ENCODE assay signal across 16 mouse cellular contexts in the genomic region with DNA sequence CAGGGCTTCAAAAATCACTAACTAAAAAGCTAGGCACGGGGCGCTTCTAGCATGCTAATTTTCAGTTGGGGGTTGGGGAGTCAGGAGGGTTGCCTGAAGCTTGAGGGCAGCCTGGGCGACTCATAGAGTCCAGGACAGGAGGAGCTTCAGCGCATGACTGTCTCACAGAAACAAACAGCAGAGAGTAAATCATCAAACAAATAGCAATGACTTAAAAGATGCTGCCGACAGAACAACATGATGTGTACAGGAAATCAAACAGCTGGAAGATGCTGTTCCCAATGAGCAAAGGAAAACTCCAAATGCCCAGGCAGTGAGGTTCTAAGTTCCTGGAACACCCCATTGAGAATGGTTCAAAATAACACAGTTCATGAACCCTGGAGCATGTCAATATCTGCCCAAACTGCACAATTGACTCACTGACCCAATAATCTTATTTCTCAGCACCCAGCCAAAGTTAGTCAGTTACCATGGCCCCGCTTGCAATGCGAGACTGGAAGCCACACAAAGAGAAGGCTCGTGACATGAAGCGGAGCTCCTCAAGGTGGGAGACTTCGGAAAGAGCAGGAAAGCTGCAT. TPM values are rescaled to one million over a fixed set of nuclear protein-coding genes. Genes with fewer than 3 reads are reported as not detected.
A peak's percentile ranks its signal among the peaks of the same experiment; 100 is the strongest.
DNase-seq lines count a peak whose midpoint lies in the region; ATAC-seq and TF ChIP-seq lines count a peak whose summit lies in the region.
"Had no signal": no experiment of that assay in that cellular context is flagged by ENCODE, and none has a peak within 500 bp of the region (broad histone marks: within the 10 kb centered on the region; RNA-seq: fewer than 3 reads in every experiment).

No protein-coding gene starts in this region.

- no peak for DNase-seq in hindbrain, postnatal 0 days (ENCODE audit: low spot score)
- DNase-seq in hindbrain, embryonic 11.5 days (ENCODE audit: low spot score): no peak
- no peak for DNase-seq in lung, postnatal 14 days
- DNase-seq in brain, embryonic 14.5 days (ENCODE audit: low read depth): peak; percentile 45
- DNase-seq in adrenal gland, adult 18-20 months (ENCODE audit: low spot score in 2 of 2): no peak
- DNase-seq: cerebellum, adult 2 months; gastrocnemius, postnatal 36 days; liver, embryonic 13.5 days; spleen, adult 18-20 months had no signal

- H3K27me3 ChIP-seq in hindbrain, postnatal 0 days (ENCODE audit: insufficient read depth, low read length): no peaks in the 10 kb centered on the region
- H3K27me3 ChIP-seq in hindbrain, embryonic 11.5 days (ENCODE audit: control insufficient read depth, insufficient read depth, low read length): no peaks in the 10 kb centered on the region
- no peaks in the 10 kb centered on the region for H3K27me3 ChIP-seq in lung, embryonic 15.5 days
- no peaks in the 10 kb centered on the region for H3K27me3 ChIP-seq in lung, embryonic 16.5 days (ENCODE audit: control insufficient read depth, insufficient read depth, low read depth, low read length)
- H3K27me3 ChIP-seq: CH12.LX; heart, embryonic 15.5 days; liver, embryonic 13.5 days; neural tube, embryonic 12.5 days; Patski had no signal

- no peak for TF ChIP-seq POLR2A in brain, embryonic 14.5 days (IDR thresholded peaks at IDR 0.05; ENCODE audit: borderline replicate concordance, extremely low read depth, insufficient read depth, insufficient read length, poor library complexity, severe bottlenecking)

- ATAC-seq in hindbrain, postnatal 0 days: peak; percentile 35; the same call in 1 of the 2 replicates
- ATAC-seq in hindbrain, embryonic 11.5 days (ENCODE audit: low FRiP score): no peak
- peak; percentile 39; the same call in 1 of the 2 replicates for ATAC-seq in lung, embryonic 15.5 days (ENCODE audit: borderline replicate concordance, extremely low read depth, low FRiP score, low TSS enrichment)
- peak; percentile 59 for ATAC-seq in lung, embryonic 16.5 days (ENCODE audit: low read depth)
- ATAC-seq in megakaryocyte, adult 5-6 weeks (ENCODE audit: poor library complexity, severe bottlenecking): no peak
- ATAC-seq: Patski had no signal

- no peaks in the 10 kb centered on the region; the same call in 1 of the 2 replicates for H3K36me3 ChIP-seq in hindbrain, postnatal 0 days (ENCODE audit: insufficient read depth, low read length)
- H3K36me3 ChIP-seq in hindbrain, embryonic 11.5 days (ENCODE audit: control insufficient read depth, insufficient read depth, low read length): no peaks in the 10 kb centered on the region
- H3K36me3 ChIP-seq in lung, embryonic 15.5 days: 0 out of 2 replicates have a peak, but pooled peaks cover 3% of the 10 kb centered on the region
- no peaks in the 10 kb centered on the region for H3K36me3 ChIP-seq in lung, embryonic 16.5 days (ENCODE audit: control insufficient read depth, insufficient read depth, low read length)
- H3K36me3 ChIP-seq: heart, embryonic 15.5 days; liver, embryonic 13.5 days; neural tube, embryonic 12.5 days had no signal

- peaks cover 13% of the 10 kb centered on the region; the same call in 1 of the 2 replicates for H3K4me1 ChIP-seq in hindbrain, postnatal 0 days (ENCODE audit: insufficient read depth, low read length)
- no peaks in the 10 kb centered on the region for H3K4me1 ChIP-seq in hindbrain, embryonic 11.5 days (replicated peaks; ENCODE audit: control insufficient read depth, insufficient read depth, low read length)
- peaks cover 39% of the 10 kb centered on the region for H3K4me1 ChIP-seq in lung, embryonic 15.5 days
- H3K4me1 ChIP-seq in lung, embryonic 16.5 days (replicated peaks; ENCODE audit: control insufficient read depth, insufficient read depth, low read length): peaks cover 32% of the 10 kb centered on the region
- H3K4me1 ChIP-seq: liver, embryonic 13.5 days had no signal

- H3K4me2 ChIP-seq in hindbrain, postnatal 0 days (ENCODE audit: low read depth, low read length): no peak overlapping the region
- no peak overlapping the region for H3K4me2 ChIP-seq in hindbrain, embryonic 11.5 days (replicated peaks; ENCODE audit: low read depth, low read length)
- H3K4me2 ChIP-seq in lung, embryonic 15.5 days: no peak overlapping the region
- H3K4me2 ChIP-seq in lung, embryonic 16.5 days (ENCODE audit: low read depth, low read length): no peak overlapping the region
- H3K4me2 ChIP-seq: heart, embryonic 15.5 days; liver, embryonic 13.5 days; neural tube, embryonic 12.5 days had no signal

- H3K9me3 ChIP-seq in hindbrain, postnatal 0 days (ENCODE audit: low read length): no peaks in the 10 kb centered on the region
- no peaks in the 10 kb centered on the region for H3K9me3 ChIP-seq in hindbrain, embryonic 11.5 days (ENCODE audit: control insufficient read depth, low read length)
- no peaks in the 10 kb centered on the region for H3K9me3 ChIP-seq in lung, embryonic 15.5 days
- H3K9me3 ChIP-seq in lung, embryonic 16.5 days (ENCODE audit: control insufficient read depth, low read length): no peaks in the 10 kb centered on the region
- H3K9me3 ChIP-seq: heart, embryonic 15.5 days; liver, embryonic 13.5 days; neural tube, embryonic 12.5 days had no signal

- no peak overlapping the region for H3K4me3 ChIP-seq in hindbrain, postnatal 0 days (ENCODE audit: low read length)
- H3K4me3 ChIP-seq in hindbrain, embryonic 11.5 days (ENCODE audit: low read depth, low read length): no peak overlapping the region
- H3K4me3 ChIP-seq in lung, embryonic 15.5 days: no peak overlapping the region
- H3K4me3 ChIP-seq in lung, embryonic 16.5 days (ENCODE audit: low read length): no peak overlapping the region
- H3K4me3 ChIP-seq: heart, embryonic 15.5 days; liver, embryonic 13.5 days; neural tube, embryonic 12.5 days had no signal

- H3K27ac ChIP-seq in hindbrain, postnatal 0 days: peak overlapping the region; percentile 56; the same call in 1 of the 2 replicates
- no peak overlapping the region for H3K27ac ChIP-seq in hindbrain, embryonic 11.5 days (ENCODE audit: low read depth, low read length)
- peak overlapping the region; percentile 52 for H3K27ac ChIP-seq in lung, embryonic 15.5 days
- peak overlapping the region; percentile 74 for H3K27ac ChIP-seq in lung, embryonic 16.5 days (ENCODE audit: low read length)
- H3K27ac ChIP-seq: heart, embryonic 15.5 days; liver, embryonic 13.5 days; neural tube, embryonic 12.5 days had no signal

- no peak for TF ChIP-seq CTCF in hindbrain, postnatal 0 days (IDR thresholded peaks at IDR 0.05; ENCODE audit: low read depth)
- TF ChIP-seq CTCF in brain, embryonic 14.5 days (IDR thresholded peaks at IDR 0.05; ENCODE audit: borderline replicate concordance, extremely low read depth, insufficient read depth, insufficient read length): no peak

- 39% methylated on average over 10 of the region's 10 CpGs for WGBS in hindbrain, postnatal 0 days
- 61% methylated on average over 10 of the region's 10 CpGs for WGBS in hindbrain, embryonic 11.5 days
- WGBS in lung, embryonic 15.5 days: 58% methylated on average over 10 of the region's 10 CpGs
- WGBS in lung, embryonic 16.5 days: 57% methylated on average over 10 of the region's 10 CpGs

- no peak overlapping the region for H3K9ac ChIP-seq in hindbrain, postnatal 0 days (replicated peaks; ENCODE audit: low read length)
- no peak overlapping the region for H3K9ac ChIP-seq in hindbrain, embryonic 11.5 days (ENCODE audit: low read depth, low read length)
- no peak overlapping the region for H3K9ac ChIP-seq in lung, embryonic 15.5 days
- H3K9ac ChIP-seq in lung, embryonic 16.5 days (ENCODE audit: low read length): no peak overlapping the region
- H3K9ac ChIP-seq: heart, embryonic 15.5 days; liver, embryonic 13.5 days; neural tube, embryonic 12.5 days had no signal

RNA-seq across cellular contexts. Expression of a gene that starts 54.0 kb away (rescaled TPM):
- 31.6 and 33.4 TPM in 2 replicates for total RNA-seq in hindbrain, postnatal 0 days (2014; rRNA removed)
- 21.4 and 24.4 TPM in 2 replicates for polyA plus RNA-seq in hindbrain, postnatal 0 days (2015; fragmentation: Nextera tagmentation; extraction: Ambion mirVana)
- polyA plus RNA-seq in hindbrain, embryonic 11.5 days (2014; fragmentation: Nextera tagmentation; extraction: Ambion mirVana): 23.7 and 30.8 TPM in 2 replicates
- polyA plus RNA-seq in lung, embryonic 15.5 days (2015; fragmentation: Nextera tagmentation; extraction: Ambion mirVana): 50.5 and 52.7 TPM in 2 replicates
- polyA plus RNA-seq in brain, embryonic 14.5 days (2012; rRNA removed): 24.3 and 28.3 TPM in 2 replicates
- 49.5 and 51.3 TPM in 2 replicates for polyA plus RNA-seq in lung, embryonic 16.5 days (2015; fragmentation: Nextera tagmentation; extraction: Ambion mirVana)
- 36.3 and 38.3 TPM in 2 replicates for total RNA-seq in megakaryocyte, adult 5-6 weeks (2015)
- 35.8 and 36.1 TPM in 2 replicates for total RNA-seq in megakaryocyte, adult 5-6 weeks (2017)
- 10 to 100 TPM; 18.6 to 19.2 TPM for total RNA-seq in adrenal gland, adult 18-20 months (2021)

Comparison
In these comparisons a context has a peak if more than half of its experiments do, and no peak if none do; other contexts are left out.
1. ATAC-seq: peak in hindbrain, postnatal 0 days (single experiment), lung, embryonic 15.5 days (single experiment) and lung, embryonic 16.5 days (single experiment); none in hindbrain, embryonic 11.5 days (single experiment) and megakaryocyte, adult 5-6 weeks (single experiment).